Mouse (Mus musculus) megakaryocyte, embryonic 14.5 days (primary cell): ENCODE measurements around the gene Ndufa6. TPM values are rescaled to one million over a fixed set of nuclear protein-coding genes. Genes with fewer than 3 reads are reported as not detected.

Experiments
- H3K27me3 ChIP-seq: replicated peaks from 2 replicates; pipeline ENCODE3; 2012; ENCODE audit warnings: inconsistent platforms
- H3K36me3 ChIP-seq: replicated peaks from 2 replicates; pipeline ENCODE3; 2012; ENCODE audit warnings: low read length, inconsistent platforms, mixed read lengths
- H3K4me1 ChIP-seq: 2 replicates; pipeline ENCODE4 v1.6.1; 2012; ENCODE audit warnings: inconsistent platforms
- H3K4me3 ChIP-seq: replicated peaks from 2 replicates; pipeline ENCODE3; 2012; ENCODE audit warnings: moderate library complexity, mild to moderate bottlenecking, inconsistent platforms
- H3K9me3 ChIP-seq: 2 replicates; pipeline ENCODE4 v1.6.1; 2012; ENCODE audit warnings: inconsistent platforms
- FLI1 ChIP-seq: IDR thresholded peaks from 2 replicates; pipeline ENCODE4 v1.6.1; 2012; ENCODE audit warnings: low read length, inconsistent platforms, mixed read lengths
- GATA1 ChIP-seq: IDR thresholded peaks from 3 replicates; pipeline ENCODE4 v1.6.1; 2012; ENCODE audit warnings: mixed read lengths, low read length, inconsistent platforms, borderline replicate concordance
- polyA plus RNA-seq: library from polyadenylated mRNA; stranded (reverse); fragments of >175 nt; gene quantifications from 2 replicates; pipeline ENCODE4 v1.2.3, GENCODE M21; 2012; ENCODE audit warnings: low replicate concordance; ENCODE audit not compliant: insufficient read depth

Ndufa6 gene
- polyA plus RNA-seq, 1 experiment, result 631 TPM

DNA sequence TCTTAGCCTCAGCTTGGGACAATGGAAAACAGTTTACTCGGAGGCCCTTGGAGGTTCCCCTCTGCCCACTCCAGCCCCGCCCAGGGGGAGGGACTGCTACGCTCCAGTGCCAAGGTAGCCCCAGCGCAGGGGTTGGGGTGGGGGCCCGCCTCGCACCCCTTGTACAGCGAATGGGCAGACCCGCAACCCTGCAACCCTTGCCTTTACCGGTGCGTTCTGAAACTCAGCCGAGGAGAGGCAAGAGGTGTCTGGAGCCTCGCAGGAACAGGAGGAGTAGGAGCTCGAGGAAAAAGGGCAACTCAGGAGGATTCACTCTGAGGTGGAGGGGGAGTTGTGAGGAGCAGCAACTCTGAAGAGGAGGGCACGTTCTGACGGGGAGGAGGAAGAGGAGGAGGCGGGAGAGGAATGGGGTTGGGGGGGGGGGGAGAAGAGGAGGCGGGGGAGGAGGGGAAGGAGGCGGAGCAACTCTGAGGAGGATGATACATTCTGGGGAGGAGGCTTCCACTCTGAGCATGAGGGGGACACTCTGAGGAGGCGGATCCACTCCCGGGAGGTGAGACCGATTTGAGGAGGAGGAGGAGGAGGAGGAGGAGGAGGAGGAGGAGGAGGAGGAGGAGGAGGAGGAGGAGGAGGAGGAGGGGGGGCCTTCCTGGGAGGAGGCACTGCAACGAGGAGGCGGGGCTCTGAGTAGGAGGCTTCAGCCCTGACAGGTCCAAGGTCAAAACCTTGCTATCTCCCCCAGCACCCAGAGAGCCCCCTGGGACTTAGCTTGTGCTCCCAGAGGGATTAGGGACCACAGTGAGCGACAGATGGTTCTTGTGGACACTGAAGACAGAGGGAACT, 26.0 kb upstream of the Ndufa6 start, which contains the start of gene Cyp2d22:
Gene Cyp2d22, minus strand, starts transcription at position 390 of the 843 bp plus-strand sequence.
- peaks cover 53% of the 10 kb centered on the region for H3K27me3 ChIP-seq
- H3K4me3 ChIP-seq, result peak within 1 kb of the TSS; percentile 83
- peaks cover 14% of the 10 kb centered on the region for H3K4me1 ChIP-seq
- no peaks in the 10 kb centered on the region for H3K36me3 ChIP-seq
- no peak for TF ChIP-seq GATA1
- no peak for TF ChIP-seq FLI1
- H3K9me3 ChIP-seq, result 0 out of 2 replicates have a peak, but pooled peaks cover 3% of the 10 kb centered on the region

DNA sequence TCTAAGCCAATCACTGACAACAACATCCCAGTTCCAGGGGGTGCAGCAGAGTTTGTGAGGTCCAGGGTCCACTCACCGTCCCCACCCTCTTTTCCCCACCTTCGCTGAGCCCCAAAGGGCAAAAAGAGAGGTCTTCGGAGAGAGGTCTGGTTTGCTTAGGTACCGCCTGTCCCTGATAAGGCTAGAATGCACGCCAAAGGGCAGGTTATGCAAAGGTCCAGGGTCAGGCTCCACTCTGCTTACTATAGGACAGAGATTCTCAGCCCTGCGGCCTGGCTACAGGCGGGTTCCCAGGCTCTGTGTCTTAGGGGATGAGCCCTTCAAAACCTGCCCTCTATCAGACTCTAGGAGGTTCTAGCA, 25.4 kb upstream of the Ndufa6 start:
- Histone ChIP-seq H3K4me3 (no peak overlapping the region), H3K27me3 (peaks cover 54% of the 10 kb centered on the region)
- TF ChIP-seq GATA1, result no peak
- TF ChIP-seq FLI1, result no peak

DNA sequence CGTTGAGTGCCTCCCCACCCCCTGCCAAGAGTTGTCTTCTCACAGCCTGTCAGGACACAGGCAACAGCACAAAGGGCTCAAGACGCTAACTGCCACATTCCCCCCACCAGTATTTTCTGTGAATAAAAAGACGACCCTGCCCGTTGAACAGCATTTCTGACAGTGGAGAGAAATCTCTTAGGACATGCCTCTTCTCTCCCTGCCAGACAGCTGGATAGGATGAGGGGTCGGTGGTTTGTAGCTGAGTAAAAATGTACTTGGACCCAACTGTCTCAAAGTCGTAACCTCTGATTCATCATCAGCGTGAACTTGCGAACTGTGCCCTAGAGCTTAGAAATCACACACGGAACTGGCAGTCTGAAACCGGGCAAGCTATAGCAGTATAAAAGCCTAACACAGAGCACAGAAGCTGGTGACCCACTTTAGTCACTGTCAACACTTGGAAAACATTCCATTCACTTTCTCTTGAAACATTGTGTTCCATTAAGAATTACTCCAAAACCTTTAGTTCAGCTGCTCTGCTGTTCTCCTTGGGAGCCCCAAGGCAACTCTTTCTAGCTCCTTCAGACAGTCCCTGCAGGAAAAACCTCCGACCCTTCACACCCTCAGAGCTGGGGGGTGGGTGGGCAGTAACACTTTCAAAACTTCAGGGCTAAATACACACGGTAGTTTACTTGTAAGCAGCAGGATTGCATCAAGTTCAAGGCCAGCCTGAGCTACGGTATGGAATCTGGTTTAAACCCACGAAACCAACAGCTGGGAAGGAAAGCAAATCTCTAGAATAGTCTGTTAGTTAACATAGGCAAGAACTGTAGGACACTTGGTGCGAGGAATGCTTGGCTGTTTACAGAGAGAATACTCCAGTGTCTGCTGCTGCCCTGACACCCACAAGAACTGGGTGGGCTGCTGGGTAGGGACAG, 24.4 kb upstream of the Ndufa6 start:
- Histone ChIP-seq H3K9me3 (0 out of 2 replicates have a peak, but pooled peaks cover 3% of the 10 kb centered on the region), H3K4me3 (no peak overlapping the region), H3K36me3 (no peaks in the 10 kb centered on the region), H3K4me1 (peaks cover 14% of the 10 kb centered on the region), H3K27me3 (peaks cover 63% of the 10 kb centered on the region)
- no peak for TF ChIP-seq FLI1
- no peak for TF ChIP-seq GATA1

More for the DNA sequence above, 25.4 kb upstream of the Ndufa6 start:
- H3K9me3 ChIP-seq, result 0 out of 2 replicates have a peak, but pooled peaks cover 3% of the 10 kb centered on the region
- H3K4me1 ChIP-seq, result peaks cover 14% of the 10 kb centered on the region
- no peaks in the 10 kb centered on the region for H3K36me3 ChIP-seq

- Histone ChIP-seq H3K36me3 (no peaks in the 10 kb centered on the region), H3K27me3 (peaks cover 68% of the 10 kb centered on the region)
- no peak for TF ChIP-seq GATA1
- TF ChIP-seq FLI1, result no peak
Observed at GRCm38 (mm10) chr15:82377701-82378100, 23.6 kb upstream of the Ndufa6 start.

DNA sequence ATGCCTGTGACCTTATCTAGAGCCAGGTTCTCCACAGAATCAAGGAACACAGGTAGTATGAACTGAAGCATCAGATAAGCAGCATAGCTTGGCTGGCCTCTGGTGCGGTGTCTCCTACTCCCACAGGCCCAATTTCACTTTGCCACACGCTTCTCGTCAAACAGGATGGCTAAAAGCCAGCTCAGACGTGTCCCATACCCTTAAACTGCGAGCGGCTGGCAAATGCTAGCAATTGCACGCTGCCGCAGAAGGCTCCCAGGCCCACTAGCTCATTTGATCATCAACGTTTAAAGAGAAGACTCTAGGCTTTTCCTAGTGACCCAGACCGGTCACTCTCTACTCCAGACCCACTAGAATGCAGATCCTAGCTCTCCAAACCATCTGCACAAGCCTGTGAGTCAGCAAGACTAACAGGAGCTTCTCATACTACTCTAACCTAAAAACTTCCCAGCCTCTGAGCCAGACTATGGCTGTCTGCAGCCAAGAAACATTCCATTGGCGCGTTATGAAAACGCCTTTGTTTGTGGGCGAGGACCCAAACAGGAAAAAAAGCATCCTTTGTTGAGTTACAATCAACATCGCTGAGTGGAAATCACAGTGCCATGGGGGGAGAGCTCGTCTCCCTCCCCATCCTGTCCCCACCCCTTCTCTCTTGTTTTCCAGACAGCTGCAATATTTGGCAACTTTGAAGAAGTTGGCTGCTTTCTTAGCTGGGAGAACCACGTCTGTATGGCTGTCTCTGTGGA, 22.4 kb upstream of the Ndufa6 start:
- peaks cover 71% of the 10 kb centered on the region for H3K27me3 ChIP-seq
- TF ChIP-seq GATA1 (no peak), FLI1 (no peak)

More at GRCm38 (mm10) chr15:82377701-82378100, 23.6 kb upstream of the Ndufa6 start:
- Histone ChIP-seq H3K9me3 (0 out of 2 replicates have a peak, but pooled peaks cover 3% of the 10 kb centered on the region), H3K4me3 (no peak overlapping the region), H3K4me1 (peaks cover 14% of the 10 kb centered on the region)

DNA sequence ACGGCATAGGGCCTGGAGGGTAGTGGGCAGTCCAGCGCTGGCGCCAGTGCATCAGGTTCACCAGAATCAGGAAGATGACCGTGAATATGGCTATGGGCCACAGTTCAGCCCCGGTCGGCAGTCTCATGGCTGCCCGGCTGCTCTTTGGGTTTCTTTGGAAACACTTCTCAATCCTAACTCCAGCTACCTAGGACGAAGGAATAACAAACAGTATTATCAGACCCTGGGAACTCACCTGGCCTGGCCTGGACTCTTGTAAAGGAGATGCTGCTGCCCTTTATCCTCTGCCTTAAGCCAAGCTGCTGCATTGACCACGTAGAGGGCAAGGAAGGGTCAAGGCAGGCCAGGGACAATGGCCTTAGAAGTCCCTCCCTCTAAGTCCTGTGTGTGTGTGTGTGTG, 21.7 kb upstream of the Ndufa6 start:
- no peaks in the 10 kb centered on the region for H3K36me3 ChIP-seq
- peaks cover 70% of the 10 kb centered on the region for H3K27me3 ChIP-seq
- H3K4me1 ChIP-seq, result peaks cover 12% of the 10 kb centered on the region
- 0 out of 2 replicates have a peak, but pooled peaks cover 3% of the 10 kb centered on the region for H3K9me3 ChIP-seq
- TF ChIP-seq FLI1 (no peak), GATA1 (no peak)
- H3K4me3 ChIP-seq, result no peak overlapping the region

More for the DNA sequence above, 22.4 kb upstream of the Ndufa6 start:
- Histone ChIP-seq H3K4me3 (no peak overlapping the region), H3K4me1 (peaks cover 14% of the 10 kb centered on the region), H3K9me3 (0 out of 2 replicates have a peak, but pooled peaks cover 3% of the 10 kb centered on the region), H3K36me3 (no peaks in the 10 kb centered on the region)

GRCm38 (mm10) chr15:82374437-82374836, 20.3 kb upstream of the Ndufa6 start:
- peaks cover 64% of the 10 kb centered on the region for H3K27me3 ChIP-seq
- TF ChIP-seq FLI1 (no peak), GATA1 (no peak)
- H3K4me3 ChIP-seq, result no peak overlapping the region

GRCm38 (mm10) chr15:82372991-82373390, 18.9 kb upstream of the Ndufa6 start:
- Histone ChIP-seq H3K27me3 (peaks cover 50% of the 10 kb centered on the region), H3K36me3 (no peaks in the 10 kb centered on the region)
- TF ChIP-seq FLI1 (no peak), GATA1 (no peak)

More at GRCm38 (mm10) chr15:82374437-82374836, 20.3 kb upstream of the Ndufa6 start:
- H3K4me1 ChIP-seq, result no peaks in the 10 kb centered on the region
- 0 out of 2 replicates have a peak, but pooled peaks cover 2% of the 10 kb centered on the region for H3K9me3 ChIP-seq
- no peaks in the 10 kb centered on the region for H3K36me3 ChIP-seq

GRCm38 (mm10) chr15:82372446-82372845, 18.3 kb upstream of the Ndufa6 start:
- Histone ChIP-seq H3K27me3 (peaks cover 45% of the 10 kb centered on the region), H3K4me1 (no peaks in the 10 kb centered on the region), H3K36me3 (no peaks in the 10 kb centered on the region), H3K4me3 (no peak overlapping the region), H3K9me3 (no peaks in the 10 kb centered on the region)
- no peak for TF ChIP-seq GATA1
- no peak for TF ChIP-seq FLI1

More at GRCm38 (mm10) chr15:82372991-82373390, 18.9 kb upstream of the Ndufa6 start:
- Histone ChIP-seq H3K4me1 (no peaks in the 10 kb centered on the region), H3K4me3 (no peak overlapping the region), H3K9me3 (no peaks in the 10 kb centered on the region)
